Mouse (Mus musculus) spleen, postnatal 10 days (tissue): Measurements from ENCODE around the gene Lta.

Experiments
- DNase-seq, 2 experiments: peaks; one replicate each; pipeline ENCODE4 v3.0.0; 2021 to 2022; ENCODE audit warnings: low spot score in 2 of 2

The Lta gene

GRCm38 (mm10) chr17:35210593-35210992 lies 5.4 kb upstream of the Lta start:
- DNase-seq = no peak

GRCm38 (mm10) chr17:35209785-35210535 lies 4.8 kb upstream of the Lta start:
- DNase-seq = peak in 1 of 2 experiments; percentile 71

GRCm38 (mm10) chr17:35205380-35205769 lies 224 bp upstream of the Lta start:
- DNase-seq = peak in 1 of 2 experiments; percentile 48

GRCm38 (mm10) chr17:35202442-35202841 lies 2.7 kb downstream of the Lta start:
- DNase-seq = no peak

GRCm38 (mm10) chr17:35201787-35202186 lies 3.4 kb downstream of the Lta start, which contains the start of gene Tnf:
Gene Tnf, minus strand, starts transcription at chr17:35202007.
- DNase-seq = peak; percentile 57 to 69

- DNase-seq = peak in 1 of 2 experiments; percentile 61
Measured at GRCm38 (mm10) chr17:35201128-35201527, 4.0 kb downstream of the Lta start.

- peak in 1 of 2 experiments; percentile 63 for DNase-seq
Measured at GRCm38 (mm10) chr17:35200398-35200797, 4.8 kb downstream of the Lta start.

GRCm38 (mm10) chr17:35198946-35199345 lies 6.2 kb downstream of the Lta start:
- no peak for DNase-seq

- no peak for DNase-seq
Measured at GRCm38 (mm10) chr17:35198029-35198428, 7.1 kb downstream of the Lta start.

- DNase-seq = no peak
Measured at GRCm38 (mm10) chr17:35197126-35197525, 8.0 kb downstream of the Lta start.

GRCm38 (mm10) chr17:35196321-35196641 lies 8.9 kb downstream of the Lta start:
- no peak for DNase-seq

GRCm38 (mm10) chr17:35195631-35196320 lies 9.4 kb downstream of the Lta start:
- DNase-seq = peak; percentile 83 to 92

GRCm38 (mm10) chr17:35194844-35195630 lies 10.1 kb downstream of the Lta start:
- DNase-seq = peak; percentile 30 to 36

- DNase-seq = peak; percentile 51 to 81
Measured at GRCm38 (mm10) chr17:35193881-35194843, 11.0 kb downstream of the Lta start, which contains the start of gene Ltb. Gene Ltb, plus strand, starts transcription at chr17:35194439.

GRCm38 (mm10) chr17:35192924-35193323 lies 12.2 kb downstream of the Lta start:
- DNase-seq = no peak

GRCm38 (mm10) chr17:35191723-35192122 lies 13.4 kb downstream of the Lta start:
- DNase-seq = no peak

- peak in 1 of 2 experiments; percentile 35 for DNase-seq
Measured at GRCm38 (mm10) chr17:35190096-35190495, 15.1 kb downstream of the Lta start.

GRCm38 (mm10) chr17:35189186-35189585 lies 16.0 kb downstream of the Lta start:
- peak in 1 of 2 experiments; percentile 23 for DNase-seq

- DNase-seq = no peak
Measured at GRCm38 (mm10) chr17:35187959-35188610, 17.1 kb downstream of the Lta start, which contains the start of gene Lst1. Gene Lst1, minus strand, starts transcription at chr17:35188439.

- DNase-seq = no peak
Measured at GRCm38 (mm10) chr17:35187345-35187744, 17.8 kb downstream of the Lta start.
